24 mouse cellular contexts compared by ENCODE assay signal in the genomic region with DNA sequence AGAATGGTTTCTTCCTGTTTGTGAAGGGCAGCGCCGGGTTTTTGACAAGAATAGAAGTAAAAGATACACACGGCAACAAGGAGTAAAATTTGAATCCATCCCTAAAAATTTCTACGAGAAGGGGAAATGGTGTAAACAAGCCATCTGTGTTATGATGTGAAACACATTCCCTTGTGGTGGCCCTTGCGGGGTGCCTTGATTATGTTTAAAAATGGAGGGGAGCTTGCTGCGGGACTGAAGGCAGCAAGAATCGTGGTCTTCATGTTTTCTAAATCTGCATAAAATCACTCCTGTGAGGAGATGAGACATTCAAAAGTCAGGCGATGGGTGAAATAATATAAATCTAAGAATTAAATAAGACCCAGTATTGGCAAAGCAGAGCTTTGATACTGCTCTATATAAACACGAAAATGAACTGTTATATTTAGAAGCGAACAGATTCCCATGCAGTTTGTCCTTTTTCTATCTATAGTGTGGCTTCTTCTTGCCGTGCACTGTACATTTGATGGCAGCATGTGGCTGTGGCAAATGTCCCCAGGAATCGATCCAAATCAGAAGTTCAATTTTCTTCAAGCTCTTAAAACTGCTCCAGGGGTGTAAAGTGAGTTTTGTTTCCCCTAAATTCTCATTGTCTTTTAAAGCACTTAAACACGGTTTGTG.
DNase-seq lines count a peak whose midpoint lies in the region; ATAC-seq and TF ChIP-seq lines count a peak whose summit lies in the region.
"Had no signal": no experiment of that assay in that cellular context is flagged by ENCODE, and none has a peak within 500 bp of the region (broad histone marks: within the 10 kb centered on the region; RNA-seq: fewer than 3 reads in every experiment).

No protein-coding gene starts in this region.

- H3K9ac ChIP-seq in forebrain, postnatal 0 days, result no peak overlapping the region
- H3K9ac ChIP-seq in lung, embryonic 14.5 days, result no peak overlapping the region
- H3K9ac ChIP-seq in lung, postnatal 0 days (replicated peaks; ENCODE audit: low read depth), result no peak overlapping the region
- H3K9ac ChIP-seq: embryonic facial prominence, embryonic 15.5 days; forebrain, embryonic 15.5 days; heart, embryonic 12.5 days; hindbrain, embryonic 15.5 days had no signal

- H3K36me3 ChIP-seq in forebrain, postnatal 0 days (ENCODE audit: insufficient read depth), result no peaks in the 10 kb centered on the region
- no peaks in the 10 kb centered on the region for H3K36me3 ChIP-seq in forebrain, embryonic 10.5 days (replicated peaks)
- no peaks in the 10 kb centered on the region for H3K36me3 ChIP-seq in lung, embryonic 14.5 days (ENCODE audit: insufficient read depth)
- no peaks in the 10 kb centered on the region for H3K36me3 ChIP-seq in lung, postnatal 0 days (ENCODE audit: insufficient read depth, low read length)
- H3K36me3 ChIP-seq: embryonic facial prominence, embryonic 15.5 days; forebrain, embryonic 15.5 days; heart, embryonic 12.5 days; hindbrain, embryonic 10.5 days; hindbrain, embryonic 15.5 days had no signal

- WGBS in forebrain, postnatal 0 days, result 64% methylated on average over 13 of the region's 13 CpGs
- 92% methylated on average over 13 of the region's 13 CpGs for WGBS in forebrain, embryonic 10.5 days
- 53% methylated on average over 13 of the region's 13 CpGs for WGBS in lung, embryonic 14.5 days
- WGBS in lung, postnatal 0 days, result 61% methylated on average over 13 of the region's 13 CpGs

- no peak overlapping the region for H3K4me3 ChIP-seq in forebrain, postnatal 0 days (ENCODE audit: low read depth, low read length)
- no peak overlapping the region for H3K4me3 ChIP-seq in forebrain, embryonic 10.5 days
- H3K4me3 ChIP-seq in lung, embryonic 14.5 days (ENCODE audit: low read depth, low read length), result no peak overlapping the region
- H3K4me3 ChIP-seq in lung, postnatal 0 days (ENCODE audit: low read depth, low read length), result no peak overlapping the region
- H3K4me3 ChIP-seq: embryonic facial prominence, embryonic 15.5 days; erythroblast, embryonic 14.5 days; forebrain, embryonic 15.5 days; gastrocnemius, adult 2 months; heart, embryonic 12.5 days; hindbrain, embryonic 10.5 days; hindbrain, embryonic 15.5 days had no signal

- no peak for TF ChIP-seq EP300 in lung, postnatal 0 days (IDR thresholded peaks at IDR 0.05)

- H3K4me1 ChIP-seq in forebrain, postnatal 0 days (ENCODE audit: insufficient read depth), result no peaks in the 10 kb centered on the region
- no peaks in the 10 kb centered on the region for H3K4me1 ChIP-seq in forebrain, embryonic 10.5 days
- H3K4me1 ChIP-seq in lung, embryonic 14.5 days (ENCODE audit: insufficient read depth), result no peaks in the 10 kb centered on the region
- H3K4me1 ChIP-seq in lung, postnatal 0 days (ENCODE audit: insufficient read depth, low read depth, low read length), result no peaks in the 10 kb centered on the region
- H3K4me1 ChIP-seq: embryonic facial prominence, embryonic 15.5 days; forebrain, embryonic 15.5 days; heart, embryonic 12.5 days; hindbrain, embryonic 10.5 days; hindbrain, embryonic 15.5 days had no signal

- TF ChIP-seq CTCF in forebrain, postnatal 0 days (IDR thresholded peaks at IDR 0.05; ENCODE audit: low read depth), result no peak
- no peak for TF ChIP-seq CTCF in lung, embryonic 14.5 days (IDR thresholded peaks at IDR 0.05; ENCODE audit: low read depth)
- no peak for TF ChIP-seq CTCF in lung, postnatal 0 days (IDR thresholded peaks at IDR 0.05)

- peak; percentile 72 for ATAC-seq in forebrain, postnatal 0 days
- no peak for ATAC-seq in lung, embryonic 14.5 days (ENCODE audit: insufficient read depth)
- ATAC-seq in lung, postnatal 0 days, result no peak
- ATAC-seq: activated CD4-positive, CD25-positive, alpha-beta regulatory T cell, adult 4 months; CD4-positive, CD25-positive, alpha-beta regulatory T cell, adult 4 months; forebrain, embryonic 15.5 days; Patski had no signal

- DNase-seq in forebrain, postnatal 0 days, result peak; percentile 55
- no peak for DNase-seq in forebrain, embryonic 10.5 days (ENCODE audit: extremely low spot score, low spot score)
- DNase-seq in lung, embryonic 14.5 days, result peak; percentile 24
- no peak for DNase-seq in lung, postnatal 0 days (ENCODE audit: low spot score)
- DNase-seq in right cerebral cortex, postnatal 14 days, result peak; percentile 4
- no peak for DNase-seq in right cerebral cortex, adult 18-20 months
- DNase-seq in telencephalon, adult 2 months (ENCODE audit: low read depth, low spot score), result peak; percentile 10
- DNase-seq in natural killer cell, adult 2 months (ENCODE audit: low spot score in 2 of 2), result no peak
- DNase-seq: adrenal gland, postnatal 14 days; B cell, adult 2 months; cerebellum, adult 2 months; cerebellum, postnatal 10 days; embryo, embryonic 11 days; gastrocnemius, adult 2 months; gastrocnemius, postnatal 25 days had no signal

- no peak overlapping the region for H3K4me2 ChIP-seq in forebrain, postnatal 0 days (ENCODE audit: low read depth)
- H3K4me2 ChIP-seq in lung, embryonic 14.5 days, result no peak overlapping the region
- no peak overlapping the region for H3K4me2 ChIP-seq in lung, postnatal 0 days (replicated peaks; ENCODE audit: low read depth, low read length)
- H3K4me2 ChIP-seq: embryonic facial prominence, embryonic 15.5 days; forebrain, embryonic 15.5 days; heart, embryonic 12.5 days; hindbrain, embryonic 15.5 days had no signal

- H3K9me3 ChIP-seq in forebrain, postnatal 0 days (ENCODE audit: low read length), result no peaks in the 10 kb centered on the region
- no peaks in the 10 kb centered on the region for H3K9me3 ChIP-seq in forebrain, embryonic 10.5 days
- H3K9me3 ChIP-seq in lung, embryonic 14.5 days (ENCODE audit: low read depth, low read length), result no peaks in the 10 kb centered on the region
- no peaks in the 10 kb centered on the region for H3K9me3 ChIP-seq in lung, postnatal 0 days (ENCODE audit: low read length)
- H3K9me3 ChIP-seq: embryonic facial prominence, embryonic 15.5 days; forebrain, embryonic 15.5 days; heart, embryonic 12.5 days; hindbrain, embryonic 10.5 days; hindbrain, embryonic 15.5 days had no signal

- no peaks in the 10 kb centered on the region for H3K27me3 ChIP-seq in forebrain, postnatal 0 days (ENCODE audit: insufficient read depth, low read length)
- H3K27me3 ChIP-seq in forebrain, embryonic 10.5 days (ENCODE audit: poor library complexity, severe bottlenecking), result no peaks in the 10 kb centered on the region
- no peaks in the 10 kb centered on the region for H3K27me3 ChIP-seq in lung, embryonic 14.5 days (ENCODE audit: insufficient read depth, low read length)
- H3K27me3 ChIP-seq in lung, postnatal 0 days (replicated peaks; ENCODE audit: insufficient read depth, low read length), result no peaks in the 10 kb centered on the region
- H3K27me3 ChIP-seq: embryonic facial prominence, embryonic 15.5 days; forebrain, embryonic 15.5 days; heart, embryonic 12.5 days; hindbrain, embryonic 15.5 days had no signal

- H3K27ac ChIP-seq in forebrain, postnatal 0 days (ENCODE audit: low read depth, low read length), result peak overlapping the region; percentile 51; the same call in 1 of the 2 replicates
- H3K27ac ChIP-seq in forebrain, embryonic 10.5 days, result no peak overlapping the region
- H3K27ac ChIP-seq in lung, embryonic 14.5 days (ENCODE audit: low read depth), result no peak overlapping the region
- no peak overlapping the region for H3K27ac ChIP-seq in lung, postnatal 0 days (ENCODE audit: low read length)
- H3K27ac ChIP-seq: embryonic facial prominence, embryonic 15.5 days; forebrain, embryonic 15.5 days; gastrocnemius, adult 2 months; hindbrain, embryonic 10.5 days; hindbrain, embryonic 15.5 days had no signal

Comparison
In these comparisons a context has a peak if more than half of its experiments do, and no peak if none do; other contexts are left out.
1. DNase-seq: peak in forebrain, postnatal 0 days (single experiment), lung, embryonic 14.5 days (single experiment), right cerebral cortex, postnatal 14 days (single experiment) and telencephalon, adult 2 months (single experiment); none in forebrain, embryonic 10.5 days (single experiment), lung, postnatal 0 days (single experiment), right cerebral cortex, adult 18-20 months (single experiment) and natural killer cell, adult 2 months (0 of 2).